Mouse (Mus musculus) limb, embryonic 15.5 days (tissue): ENCODE results near the gene Msx2. TPM values are rescaled to one million over a fixed set of nuclear protein-coding genes. Genes with fewer than 3 reads are reported as not detected.

Source experiments
- ATAC-seq: fragments of 200-750 bp; cut with Nextera tagmentation; 2 replicates; pipeline ENCODE4 v1.8.0; 2017; ENCODE audit warnings: low read depth, moderate TSS enrichment; ENCODE audit not compliant: insufficient number of reproducible peaks, low FRiP score, low TSS enrichment
- H3K27ac ChIP-seq: fragments of 300-500 bp; sonication (generic); 2 replicates; pipeline ENCODE4 v1.5.1; 2015; ENCODE audit warnings: moderate library complexity, mild to moderate bottlenecking, inconsistent platforms
- H3K27me3 ChIP-seq: fragments of 300-500 bp; sonication (generic); 2 replicates; pipeline ENCODE4 v1.6.1; 2015; ENCODE audit warnings: inconsistent platforms
- H3K36me3 ChIP-seq: fragments of 300-500 bp; sonication (generic); 2 replicates; pipeline ENCODE4 v1.6.1; 2015; ENCODE audit warnings: inconsistent platforms
- H3K4me1 ChIP-seq: fragments of 300-500 bp; sonication (generic); 2 replicates; pipeline ENCODE4 v1.6.1; 2015; ENCODE audit warnings: inconsistent platforms
- H3K4me2 ChIP-seq: fragments of 300-500 bp; sonication (generic); 2 replicates; pipeline ENCODE4 v1.6.1; 2015; ENCODE audit warnings: mild to moderate bottlenecking, inconsistent platforms
- H3K4me3 ChIP-seq: fragments of 300-500 bp; sonication (generic); 2 replicates; pipeline ENCODE4 v1.5.1; 2015; ENCODE audit warnings: mild to moderate bottlenecking, inconsistent platforms
- H3K9ac ChIP-seq: fragments of 300-500 bp; sonication (generic); 2 replicates; pipeline ENCODE4 v1.6.1; 2015; ENCODE audit warnings: inconsistent platforms
- H3K9me3 ChIP-seq: fragments of 300-500 bp; sonication (generic); 2 replicates; pipeline ENCODE4 v1.6.1; 2016; ENCODE audit warnings: inconsistent platforms
- WGBS: fragments of 180-500 bp; shearing (Covaris S2); methylation state at CpG from one replicate; pipeline ENCODE4 v1.1.7; 2015; 5-methylcytosine and 5-hydroxymethylcytosine counted together
- polyA plus RNA-seq: library from polyadenylated mRNA; unstranded; fragments of >200 nt; fragmentation: Nextera tagmentation; extraction: Ambion mirVana; gene quantifications from 2 replicates; pipeline ENCODE4 v1.2.1, GENCODE M21; 2015

The Msx2 gene
- polyA plus RNA-seq = 22.7 and 25.4 TPM in 2 replicates

DNA sequence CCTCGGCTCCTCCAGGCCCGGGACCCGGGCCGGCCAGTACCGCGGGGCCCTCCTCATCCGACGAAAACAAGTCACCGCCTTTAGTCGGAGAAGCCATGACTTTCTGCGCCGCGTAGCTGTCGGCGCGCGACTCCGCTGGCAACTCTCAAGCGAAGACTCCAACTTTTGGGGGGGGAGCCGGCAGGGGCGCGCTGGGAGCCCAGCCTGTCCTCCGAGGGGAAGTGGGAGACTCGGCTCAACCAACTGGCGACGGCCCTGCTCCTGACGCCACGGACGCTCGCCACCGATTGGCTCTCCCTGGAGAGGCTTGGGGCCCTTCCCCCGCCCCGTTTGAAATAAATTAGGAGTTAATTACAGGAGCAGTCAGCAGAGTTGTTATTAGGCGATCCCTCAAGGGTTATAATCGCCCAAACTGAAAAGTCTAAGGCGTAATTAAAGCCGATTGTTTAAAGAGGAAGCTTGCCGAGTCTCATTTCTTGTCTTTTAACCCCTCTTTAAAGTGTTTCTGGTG lies at the start of gene Msx2:
Gene Msx2 (minus strand): TSS at position 461 of the 511 bp plus-strand sequence.
- Histone ChIP-seq H3K4me1 (peaks cover 33% of the 10 kb centered on the region), H3K4me3 (peak within 1 kb of the TSS; percentile 59), H3K36me3 (no peaks in the 10 kb centered on the region), H3K27ac (peak within 1 kb of the TSS; percentile 81), H3K9ac (peak within 1 kb of the TSS; percentile 60), H3K4me2 (peak within 1 kb of the TSS; percentile 89), H3K27me3 (peaks cover 76% of the 10 kb centered on the region), H3K9me3 (no peaks in the 10 kb centered on the region)
- WGBS = under 1% methylated on average over 38 of the region's 38 CpGs
- peak; percentile 87 for ATAC-seq

DNA sequence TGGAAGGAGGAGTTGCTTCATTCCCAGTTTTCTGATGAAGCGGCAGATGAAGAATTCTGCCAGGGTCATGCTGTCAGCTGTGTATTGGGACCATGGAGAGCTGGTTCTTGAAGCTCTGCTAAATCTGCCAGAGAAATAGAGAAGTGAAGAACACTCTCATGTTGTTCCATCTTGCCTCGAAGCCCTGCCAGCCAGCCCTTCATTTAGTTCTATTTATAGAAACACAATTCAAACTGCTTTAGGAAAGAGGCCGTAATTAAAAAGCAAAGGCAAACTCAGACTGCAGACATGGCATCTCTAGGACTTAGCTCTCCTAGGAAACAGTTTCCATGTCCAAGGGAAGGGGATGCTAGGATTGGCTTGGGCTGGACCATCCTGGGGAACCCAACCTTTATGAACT lies 48.6 kb upstream of the Msx2 start:
- ATAC-seq = no peak
- H3K9me3 ChIP-seq = no peaks in the 10 kb centered on the region
- no peak overlapping the region for H3K4me3 ChIP-seq
- 38% methylated on average over 3 of the region's 3 CpGs for WGBS
- H3K9ac ChIP-seq = no peak overlapping the region
- 0 out of 2 replicates have a peak, but pooled peaks cover 5% of the 10 kb centered on the region for H3K27me3 ChIP-seq
- no peak overlapping the region for H3K27ac ChIP-seq
- no peak overlapping the region for H3K4me2 ChIP-seq
- H3K36me3 ChIP-seq = no peaks in the 10 kb centered on the region
- peaks cover 26% of the 10 kb centered on the region for H3K4me1 ChIP-seq

DNA sequence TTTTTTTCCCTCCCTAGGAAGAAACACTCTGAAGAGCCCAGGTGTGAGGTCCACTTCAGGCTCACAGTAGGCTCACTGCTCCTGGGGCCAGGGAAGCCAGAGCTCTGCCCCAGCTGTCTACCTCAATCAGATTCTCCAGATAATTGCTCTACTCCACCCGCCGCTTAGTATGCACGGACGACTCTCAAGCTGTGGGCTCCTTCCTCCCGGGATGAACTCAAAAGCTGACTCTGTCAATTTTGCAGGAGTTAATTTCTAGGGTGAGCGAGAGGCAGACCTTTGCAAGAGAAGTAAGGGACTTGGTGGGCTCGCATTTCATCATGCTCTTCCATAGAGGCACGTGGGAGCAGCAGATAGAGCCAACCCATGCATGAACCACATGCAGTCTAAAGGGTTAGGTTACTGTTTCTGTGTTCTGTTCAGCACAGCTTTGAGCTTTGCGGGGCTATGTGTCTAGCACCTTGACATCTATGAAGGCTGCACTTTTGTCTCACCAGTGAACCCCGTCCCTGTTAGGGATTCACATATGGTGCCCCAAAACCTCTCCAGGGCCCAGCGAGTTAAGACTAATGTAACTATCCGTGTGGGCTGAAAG lies 47.6 kb upstream of the Msx2 start:
- peaks cover 26% of the 10 kb centered on the region for H3K4me1 ChIP-seq
- 40% methylated on average over 12 of the region's 12 CpGs for WGBS
- no peak overlapping the region for H3K4me2 ChIP-seq
- H3K9me3 ChIP-seq = no peaks in the 10 kb centered on the region
- no peak overlapping the region for H3K27ac ChIP-seq
- H3K27me3 ChIP-seq = 0 out of 2 replicates have a peak, but pooled peaks cover 5% of the 10 kb centered on the region
- H3K9ac ChIP-seq = no peak overlapping the region
- no peaks in the 10 kb centered on the region for H3K36me3 ChIP-seq
- H3K4me3 ChIP-seq = no peak overlapping the region
- no peak for ATAC-seq

DNA sequence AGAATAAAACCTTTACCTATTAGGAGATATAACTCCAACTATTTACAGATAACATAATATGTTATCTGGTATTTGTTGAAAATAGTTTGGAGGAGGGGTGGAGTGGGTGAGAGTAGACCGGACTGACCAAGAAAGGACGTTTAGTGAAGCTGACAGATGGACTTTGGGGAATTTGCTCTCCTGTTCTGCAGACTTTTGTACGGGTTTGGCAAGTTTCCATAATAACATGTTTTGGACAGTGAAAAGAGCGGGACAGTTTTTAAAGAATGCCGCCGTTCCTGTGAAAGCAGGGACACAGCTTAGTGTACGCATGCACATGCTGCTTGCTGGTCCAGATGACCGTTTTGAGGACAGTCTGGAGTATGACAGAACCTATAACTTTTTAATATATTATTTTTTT lies 46.9 kb upstream of the Msx2 start:
- Histone ChIP-seq H3K4me2 (no peak overlapping the region), H3K4me1 (peaks cover 22% of the 10 kb centered on the region; the same call in 1 of the 2 replicates), H3K27me3 (0 out of 2 replicates have a peak, but pooled peaks cover 5% of the 10 kb centered on the region), H3K9ac (no peak overlapping the region), H3K27ac (no peak overlapping the region), H3K36me3 (no peaks in the 10 kb centered on the region), H3K4me3 (no peak overlapping the region), H3K9me3 (no peaks in the 10 kb centered on the region)
- WGBS = 43% methylated on average over 8 of the region's 8 CpGs
- ATAC-seq = no peak

DNA sequence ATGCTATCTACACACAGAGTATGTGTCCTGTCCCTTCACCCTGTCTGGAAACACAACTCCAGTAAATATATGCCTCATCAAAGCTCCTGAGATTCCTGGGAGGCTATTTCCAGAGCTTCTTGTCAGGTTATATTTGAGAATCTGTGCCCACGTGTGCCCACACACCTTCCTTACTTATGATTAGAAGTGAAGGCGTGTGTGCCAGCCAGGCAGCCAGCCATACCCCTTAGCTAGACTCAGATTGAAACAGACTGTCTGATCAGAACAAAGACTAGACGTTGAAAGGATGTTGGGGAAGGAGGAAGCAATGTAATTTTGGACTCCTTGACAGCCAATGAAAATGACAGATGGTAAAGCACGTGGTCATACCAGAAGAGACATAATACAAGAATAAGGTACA lies 45.4 kb upstream of the Msx2 start:
- no peaks in the 10 kb centered on the region for H3K9me3 ChIP-seq
- ATAC-seq = no peak
- H3K4me2 ChIP-seq = no peak overlapping the region
- 0 out of 2 replicates have a peak, but pooled peaks cover 5% of the 10 kb centered on the region for H3K27me3 ChIP-seq
- H3K36me3 ChIP-seq = no peaks in the 10 kb centered on the region
- H3K4me3 ChIP-seq = no peak overlapping the region
- H3K4me1 ChIP-seq = peaks cover 16% of the 10 kb centered on the region; the same call in 1 of the 2 replicates
- 62% methylated on average over 4 of the region's 4 CpGs for WGBS
- no peak overlapping the region for H3K27ac ChIP-seq
- H3K9ac ChIP-seq = no peak overlapping the region

DNA sequence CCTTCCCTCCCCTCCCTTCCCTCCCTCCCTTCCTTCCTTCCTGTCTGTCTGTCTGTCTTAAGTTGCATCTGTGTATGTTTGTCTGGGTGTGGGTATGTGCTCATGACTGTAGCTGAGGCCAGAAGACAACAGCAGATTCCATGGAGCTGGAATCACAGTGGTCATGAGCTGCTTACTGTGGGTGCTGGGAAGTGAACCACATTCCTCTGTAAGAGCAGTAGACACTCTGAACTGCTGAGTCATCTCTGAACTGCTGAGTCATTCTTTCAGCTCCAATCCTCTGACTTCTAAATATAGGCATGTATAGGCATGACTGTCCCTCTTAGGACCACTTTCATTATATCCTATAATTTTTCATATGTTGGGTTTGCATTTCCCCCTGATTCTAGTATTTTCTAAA lies 41.7 kb upstream of the Msx2 start:
- no peak for ATAC-seq
- H3K36me3 ChIP-seq = no peaks in the 10 kb centered on the region
- no peak overlapping the region for H3K4me3 ChIP-seq
- no peaks in the 10 kb centered on the region for H3K4me1 ChIP-seq
- H3K9ac ChIP-seq = no peak overlapping the region
- no peak overlapping the region for H3K27ac ChIP-seq
- H3K9me3 ChIP-seq = no peaks in the 10 kb centered on the region
- H3K27me3 ChIP-seq = no peaks in the 10 kb centered on the region
- no peak overlapping the region for H3K4me2 ChIP-seq

DNA sequence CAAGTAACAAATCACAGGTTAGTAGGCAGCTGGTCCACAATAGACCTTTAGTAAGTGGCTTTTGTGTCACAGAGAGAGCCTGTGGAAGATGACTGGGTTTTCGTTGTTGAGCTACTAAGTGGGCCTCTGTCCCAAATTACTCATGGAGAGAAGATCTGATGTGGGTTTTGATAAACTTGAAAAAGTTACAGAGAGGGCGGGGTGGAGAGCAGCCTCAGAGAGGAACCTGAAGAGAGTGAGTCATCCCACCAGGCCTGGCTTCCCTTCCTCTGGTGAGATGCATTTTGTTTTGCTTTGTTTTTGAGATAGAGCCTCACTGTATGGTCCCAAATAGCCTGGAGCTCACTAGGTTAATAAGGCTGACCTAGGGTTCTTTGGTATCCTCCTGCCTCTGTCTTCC lies 38.5 kb upstream of the Msx2 start:
- no peaks in the 10 kb centered on the region for H3K27me3 ChIP-seq
- no peaks in the 10 kb centered on the region for H3K9me3 ChIP-seq
- H3K9ac ChIP-seq = no peak overlapping the region
- no peak overlapping the region for H3K4me3 ChIP-seq
- no peaks in the 10 kb centered on the region for H3K4me1 ChIP-seq
- H3K27ac ChIP-seq = no peak overlapping the region
- H3K36me3 ChIP-seq = no peaks in the 10 kb centered on the region
- WGBS = 75% methylated on average over 2 of the region's 2 CpGs
- H3K4me2 ChIP-seq = no peak overlapping the region
- no peak for ATAC-seq

DNA sequence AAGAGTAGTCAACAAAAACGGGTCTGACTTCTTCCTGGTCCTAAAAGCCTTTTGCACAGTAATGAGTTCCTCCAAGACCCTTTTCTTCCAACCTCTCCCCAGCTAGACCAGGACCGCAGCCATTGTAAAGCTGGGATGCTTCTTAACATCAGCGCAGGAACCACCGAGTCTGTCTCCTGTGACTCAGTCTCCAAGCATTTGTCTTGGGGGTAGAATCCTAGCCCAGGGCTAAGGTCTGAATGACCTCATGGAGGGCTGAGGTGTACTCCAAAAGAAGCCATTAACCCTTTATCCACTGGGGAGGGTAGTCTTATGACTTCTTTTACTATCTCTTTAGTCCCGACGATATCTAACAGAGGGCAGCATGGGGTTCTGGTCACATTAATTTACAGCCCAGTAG lies 29.5 kb upstream of the Msx2 start:
- no peak overlapping the region for H3K27ac ChIP-seq
- H3K4me1 ChIP-seq = no peaks in the 10 kb centered on the region
- no peaks in the 10 kb centered on the region for H3K27me3 ChIP-seq
- 46% methylated on average over 6 of the region's 6 CpGs for WGBS
- no peaks in the 10 kb centered on the region for H3K36me3 ChIP-seq
- no peak overlapping the region for H3K9ac ChIP-seq
- H3K9me3 ChIP-seq = no peaks in the 10 kb centered on the region
- no peak overlapping the region for H3K4me3 ChIP-seq
- no peak overlapping the region for H3K4me2 ChIP-seq
- ATAC-seq = no peak

DNA sequence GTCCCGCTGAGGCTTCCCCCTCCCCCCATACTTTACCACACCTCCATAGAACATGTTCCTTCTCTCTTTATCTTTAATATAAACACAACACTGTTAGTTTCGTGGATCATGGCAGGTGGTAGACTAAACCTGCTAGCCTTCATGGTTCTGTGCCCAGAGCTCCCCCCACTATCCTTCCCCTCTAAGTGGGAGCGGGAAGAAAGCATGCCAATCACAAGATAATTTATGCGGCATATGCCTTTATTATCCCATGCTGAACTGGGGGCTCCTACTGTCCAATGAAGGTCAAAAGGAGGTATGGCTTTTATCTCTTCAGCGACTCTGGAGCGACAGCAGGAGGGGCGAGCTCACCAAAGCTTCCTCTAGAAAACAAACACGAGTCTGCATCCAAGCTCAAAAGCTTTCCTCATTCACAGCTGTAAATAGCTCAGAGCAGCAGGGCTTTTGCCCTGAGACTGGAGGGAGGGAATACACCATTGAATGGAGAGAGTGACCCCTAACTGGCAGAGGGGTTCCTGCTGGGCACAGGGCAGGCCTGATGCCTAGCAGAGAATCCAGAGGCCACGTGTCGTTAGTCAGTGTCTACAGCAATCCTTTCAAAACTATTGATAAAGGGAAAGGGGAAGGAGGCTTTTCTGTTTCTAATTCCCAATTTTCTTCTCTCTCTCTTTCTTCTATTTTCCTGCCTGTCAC lies 28.8 kb upstream of the Msx2 start:
- Histone ChIP-seq H3K9ac (no peak overlapping the region), H3K9me3 (no peaks in the 10 kb centered on the region), H3K27ac (no peak overlapping the region), H3K4me1 (no peaks in the 10 kb centered on the region), H3K4me2 (no peak overlapping the region), H3K27me3 (no peaks in the 10 kb centered on the region), H3K36me3 (no peaks in the 10 kb centered on the region), H3K4me3 (no peak overlapping the region)
- ATAC-seq = no peak
- WGBS = 36% methylated on average over 10 of the region's 10 CpGs

DNA sequence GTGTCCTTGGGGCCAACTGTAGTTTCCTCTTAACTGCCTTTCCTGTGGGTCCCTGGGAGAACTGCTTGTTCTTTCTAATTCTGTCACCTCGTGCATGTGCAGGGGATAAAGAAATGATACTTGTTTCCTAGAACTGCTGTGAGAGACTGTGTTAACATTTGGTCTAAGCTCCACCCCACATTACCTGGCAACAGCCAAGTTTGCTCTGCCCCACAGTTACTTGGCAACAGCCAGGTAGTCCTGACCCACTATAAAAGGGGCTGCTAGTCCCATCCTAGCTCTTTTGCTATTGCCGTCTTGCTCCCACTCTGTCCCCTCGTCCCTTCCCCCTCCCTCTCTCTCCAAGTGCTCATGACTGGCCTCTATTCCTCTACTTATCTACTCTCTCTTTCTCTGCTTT lies 28.2 kb upstream of the Msx2 start:
- Histone ChIP-seq H3K36me3 (no peaks in the 10 kb centered on the region), H3K27ac (no peak overlapping the region), H3K4me1 (no peaks in the 10 kb centered on the region), H3K9ac (no peak overlapping the region), H3K9me3 (no peaks in the 10 kb centered on the region), H3K27me3 (no peaks in the 10 kb centered on the region), H3K4me2 (no peak overlapping the region), H3K4me3 (no peak overlapping the region)
- no peak for ATAC-seq
- 54% methylated on average over 3 of the region's 3 CpGs for WGBS

DNA sequence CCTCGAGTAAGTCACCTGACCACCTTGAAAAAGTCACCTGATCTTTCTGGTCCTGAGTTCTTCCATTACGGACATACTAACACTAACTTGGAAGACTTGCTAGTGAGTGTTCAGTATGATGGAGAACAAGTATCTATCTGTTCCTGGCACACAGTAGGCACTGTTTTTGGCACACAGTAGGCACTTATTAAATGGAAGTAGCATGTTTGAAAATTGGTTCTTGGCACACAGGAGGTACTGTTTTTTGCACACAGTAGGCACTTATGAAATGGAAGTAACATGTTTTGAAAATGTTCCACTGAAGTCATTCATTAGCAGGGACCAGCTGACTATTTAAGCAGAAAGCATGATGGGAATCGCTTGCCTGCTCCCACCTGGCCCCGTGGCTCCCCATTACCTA lies 13.6 kb upstream of the Msx2 start:
- no peak overlapping the region for H3K27ac ChIP-seq
- H3K4me1 ChIP-seq = peaks cover 23% of the 10 kb centered on the region
- H3K9ac ChIP-seq = no peak overlapping the region
- H3K9me3 ChIP-seq = no peaks in the 10 kb centered on the region
- H3K36me3 ChIP-seq = no peaks in the 10 kb centered on the region
- no peak overlapping the region for H3K4me3 ChIP-seq
- no peaks in the 10 kb centered on the region for H3K27me3 ChIP-seq
- 71% methylated on average over 4 of the region's 4 CpGs for WGBS
- no peak for ATAC-seq
- no peak overlapping the region for H3K4me2 ChIP-seq

DNA sequence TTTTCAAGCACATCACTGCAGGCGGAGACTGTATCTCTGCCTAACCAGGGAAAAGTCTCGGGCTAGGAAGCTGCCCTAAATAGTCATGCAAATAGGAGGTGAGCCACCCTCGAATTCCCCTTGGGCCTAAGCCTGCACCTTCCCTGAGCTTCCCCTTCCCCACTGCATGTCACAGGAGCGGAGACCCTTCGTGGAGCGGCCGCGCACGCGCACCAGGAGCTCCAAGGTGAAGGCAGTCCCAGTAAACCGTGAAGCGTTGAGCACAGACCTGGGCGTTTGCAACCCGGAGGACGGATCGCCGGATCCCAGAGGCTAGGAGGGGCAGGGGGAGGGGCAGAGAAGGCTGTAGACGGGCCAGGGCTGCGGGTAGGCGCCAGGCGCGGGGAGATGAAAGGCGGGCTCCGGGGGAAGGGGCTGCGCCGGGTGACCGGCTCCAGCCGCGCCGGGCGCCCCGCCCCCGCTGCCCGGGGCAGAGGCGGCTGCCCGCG lies 2.9 kb upstream of the Msx2 start:
- Histone ChIP-seq H3K27ac (peak overlapping the region; percentile 23), H3K27me3 (peaks cover 55% of the 10 kb centered on the region), H3K4me3 (peak overlapping the region; percentile 52), H3K4me2 (peak overlapping the region; percentile 96), H3K36me3 (no peaks in the 10 kb centered on the region), H3K9me3 (no peaks in the 10 kb centered on the region), H3K9ac (peak overlapping the region; percentile 44; the same call in 1 of the 2 replicates), H3K4me1 (peaks cover 29% of the 10 kb centered on the region)
- WGBS = 0% methylated on average over 37 of the region's 37 CpGs
- ATAC-seq = peak; percentile 42; the same call in 1 of the 2 replicates
